Mouse (Mus musculus) midbrain, embryonic 10.5 days (tissue): ENCODE data around the gene Glis2. TPM values are rescaled to one million over a fixed set of nuclear protein-coding genes. Genes with fewer than 3 reads are reported as not detected.

Experiments used
- DNase-seq: peaks from one replicate; pipeline ENCODE4 v3.0.0-alpha.2; 2017; ENCODE audit warnings: low spot score
- H3K27ac ChIP-seq: fragments of 300-500 bp; sonication (generic); replicated peaks from 2 replicates; pipeline ENCODE4 v1.5.1; 2016; ENCODE audit warnings: mild to moderate bottlenecking
- H3K27me3 ChIP-seq: fragments of 300-500 bp; sonication (generic); 2 replicates; pipeline ENCODE4 v1.6.1; 2016; ENCODE audit warnings: low read depth, mild to moderate bottlenecking; ENCODE audit not compliant: poor library complexity, severe bottlenecking
- H3K36me3 ChIP-seq: fragments of 300-500 bp; sonication (generic); 2 replicates; pipeline ENCODE4 v1.6.1; 2016; ENCODE audit warnings: mild to moderate bottlenecking, moderate library complexity
- H3K4me1 ChIP-seq: fragments of 300-500 bp; sonication (generic); 2 replicates; pipeline ENCODE4 v1.6.1; 2016
- H3K4me3 ChIP-seq: fragments of 300-500 bp; sonication (generic); 2 replicates; pipeline ENCODE4 v1.5.1; 2016; ENCODE audit warnings: mild to moderate bottlenecking, moderate library complexity
- H3K9me3 ChIP-seq: fragments of 300-500 bp; sonication (generic); replicated peaks from 2 replicates; pipeline ENCODE4 v1.6.1; 2016; ENCODE audit warnings: mild to moderate bottlenecking
- WGBS: fragments of 180-500 bp; shearing (Covaris S2); methylation state at CpG from one replicate; pipeline ENCODE4 v1.1.7; 2016; 5-methylcytosine and 5-hydroxymethylcytosine counted together
- polyA plus RNA-seq: library from polyadenylated mRNA; unstranded; fragments of >200 nt; fragmentation: Nextera tagmentation; extraction: Ambion mirVana; gene quantifications from 2 replicates; pipeline ENCODE4 v1.2.1, GENCODE M21; 2016

The Glis2 gene
- polyA plus RNA-seq, 1 experiment from 2014 or later: 23.0 TPM

DNA sequence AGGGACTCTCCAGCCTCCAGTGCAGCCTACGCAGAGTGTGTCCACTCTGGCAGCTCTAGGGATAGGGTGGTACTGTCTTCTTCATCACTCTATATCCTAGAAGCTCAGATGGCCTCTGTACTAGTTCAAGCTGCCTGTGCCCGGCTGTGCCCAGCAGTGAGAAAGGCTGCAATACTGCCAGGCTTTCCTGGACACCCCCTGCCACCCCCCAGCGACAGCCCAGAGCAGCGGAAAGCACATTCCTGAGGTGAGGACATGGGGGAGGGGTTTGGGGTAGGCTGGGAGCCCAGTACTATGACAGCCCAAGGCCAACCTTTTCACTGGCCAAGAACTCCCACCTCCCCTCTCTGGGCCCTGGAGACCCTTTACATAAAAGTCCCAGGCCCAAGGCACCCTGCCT is 41.2 kb downstream of the Glis2 start:
- Histone ChIP-seq H3K4me3 (no peak overlapping the region), H3K4me1 (peaks cover 14% of the 10 kb centered on the region), H3K27me3 (no peaks in the 10 kb centered on the region), H3K36me3 (peaks cover 19% of the 10 kb centered on the region), H3K27ac (no peak overlapping the region), H3K9me3 (no peaks in the 10 kb centered on the region)
- DNase-seq: no peak
- 71% methylated on average over 4 of the region's 4 CpGs for WGBS

DNA sequence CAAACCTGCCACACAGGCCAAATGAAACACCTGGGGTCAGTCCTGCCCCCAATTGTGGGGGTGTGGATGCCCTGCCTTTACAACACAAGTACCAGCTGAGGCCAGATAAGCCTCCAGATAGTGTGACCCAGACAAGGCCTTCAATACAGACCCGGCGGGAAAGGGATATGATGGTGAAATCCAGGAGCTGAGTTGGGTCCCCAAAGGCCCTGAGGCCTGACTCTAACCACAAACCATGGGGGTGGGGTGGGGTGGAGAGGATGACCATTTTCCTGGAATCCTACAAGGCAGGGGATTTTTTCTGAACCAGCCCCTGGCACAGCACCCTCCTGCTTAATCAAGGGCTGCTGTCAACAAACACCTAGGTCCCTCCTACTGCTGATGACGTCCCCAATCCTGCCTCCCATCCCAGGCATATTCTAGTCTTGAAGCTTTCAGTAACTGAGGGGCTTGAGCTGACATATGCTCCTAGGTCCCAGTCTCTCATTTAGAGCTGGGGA is 44.4 kb downstream of the Glis2 start:
- DNase-seq: no peak
- Histone ChIP-seq H3K9me3 (no peaks in the 10 kb centered on the region), H3K4me1 (peaks cover 46% of the 10 kb centered on the region), H3K36me3 (peaks cover 7% of the 10 kb centered on the region), H3K4me3 (no peak overlapping the region), H3K27ac (no peak overlapping the region), H3K27me3 (no peaks in the 10 kb centered on the region)
- WGBS: 87% methylated on average over 3 of the region's 3 CpGs

DNA sequence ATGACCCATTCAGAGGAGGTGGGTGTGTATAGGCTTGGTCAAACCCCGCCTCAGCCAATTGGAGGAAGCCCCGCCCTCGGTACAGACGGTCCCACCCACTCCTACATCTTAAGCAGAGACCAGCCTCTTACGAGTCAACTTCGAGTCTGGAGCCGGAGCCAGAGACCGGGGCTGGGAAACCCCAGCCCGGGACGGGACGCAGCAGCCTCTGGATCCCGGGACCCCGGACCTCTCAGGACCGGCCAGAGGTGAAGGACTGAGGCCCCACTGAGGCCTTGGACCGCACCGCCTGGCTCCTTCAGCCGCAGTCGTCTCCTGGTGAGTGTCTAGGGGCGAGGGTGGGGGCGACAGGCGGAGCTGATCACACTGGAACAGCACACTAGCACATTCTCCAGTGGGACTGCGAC is 45.3 kb downstream of the Glis2 start, which contains the start of the genes Vasn and Dnaja3:
Gene Vasn, plus strand, starts transcription at position 111 of the 407 bp plus-strand sequence.
Gene Dnaja3, plus strand, starts transcription at position 159 of the 407 bp plus-strand sequence.
- Histone ChIP-seq H3K36me3 (no peaks in the 10 kb centered on the region), H3K9me3 (no peaks in the 10 kb centered on the region), H3K27me3 (no peaks in the 10 kb centered on the region), H3K27ac (peak within 1 kb of the TSS; percentile 86), H3K4me3 (peak within 1 kb of the TSS; percentile 78), H3K4me1 (peaks cover 47% of the 10 kb centered on the region)
- WGBS: 3% methylated on average over 22 of the region's 22 CpGs
- peak; percentile 86 for DNase-seq

DNA sequence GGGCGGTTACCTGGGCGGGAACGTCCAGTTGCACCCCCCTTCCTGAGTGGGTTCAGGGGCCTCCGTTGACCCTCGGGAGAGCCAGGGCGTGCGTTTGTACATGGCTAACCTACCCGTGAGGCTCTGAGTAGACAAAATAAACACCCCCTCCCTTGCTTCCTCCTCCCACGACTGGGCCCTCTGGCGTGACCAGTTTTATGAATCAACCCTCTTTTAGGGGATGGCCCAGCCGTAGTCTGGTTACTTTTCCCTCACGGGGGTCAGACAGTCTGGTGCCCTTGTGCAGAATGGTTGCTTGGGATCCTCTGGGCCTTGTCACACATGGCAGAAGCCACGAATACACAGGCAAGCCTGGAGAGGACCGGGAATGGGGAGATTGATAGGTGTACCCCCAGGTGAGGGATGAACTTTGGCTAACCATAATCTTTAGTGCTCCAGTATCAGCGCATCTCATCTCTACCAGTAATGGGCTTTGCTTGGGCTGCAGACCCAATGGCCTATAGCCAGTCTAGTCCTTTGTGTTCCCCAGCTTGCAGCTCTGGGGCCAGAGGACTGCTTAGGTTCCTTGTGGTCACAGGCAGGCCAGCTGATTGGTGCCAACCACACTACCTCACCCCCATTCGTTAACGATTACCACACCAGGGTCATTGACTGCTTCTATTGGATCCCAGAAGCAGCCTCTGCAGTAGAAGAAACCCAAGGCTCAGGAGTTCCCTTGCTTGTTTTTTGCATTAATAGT is 45.9 kb downstream of the Glis2 start:
- Histone ChIP-seq H3K4me3 (peak overlapping the region; percentile 78), H3K27ac (peak overlapping the region; percentile 86), H3K9me3 (no peaks in the 10 kb centered on the region), H3K27me3 (no peaks in the 10 kb centered on the region), H3K36me3 (no peaks in the 10 kb centered on the region), H3K4me1 (peaks cover 47% of the 10 kb centered on the region)
- DNase-seq: no peak
- 11% methylated on average over 17 of the region's 17 CpGs for WGBS

DNA sequence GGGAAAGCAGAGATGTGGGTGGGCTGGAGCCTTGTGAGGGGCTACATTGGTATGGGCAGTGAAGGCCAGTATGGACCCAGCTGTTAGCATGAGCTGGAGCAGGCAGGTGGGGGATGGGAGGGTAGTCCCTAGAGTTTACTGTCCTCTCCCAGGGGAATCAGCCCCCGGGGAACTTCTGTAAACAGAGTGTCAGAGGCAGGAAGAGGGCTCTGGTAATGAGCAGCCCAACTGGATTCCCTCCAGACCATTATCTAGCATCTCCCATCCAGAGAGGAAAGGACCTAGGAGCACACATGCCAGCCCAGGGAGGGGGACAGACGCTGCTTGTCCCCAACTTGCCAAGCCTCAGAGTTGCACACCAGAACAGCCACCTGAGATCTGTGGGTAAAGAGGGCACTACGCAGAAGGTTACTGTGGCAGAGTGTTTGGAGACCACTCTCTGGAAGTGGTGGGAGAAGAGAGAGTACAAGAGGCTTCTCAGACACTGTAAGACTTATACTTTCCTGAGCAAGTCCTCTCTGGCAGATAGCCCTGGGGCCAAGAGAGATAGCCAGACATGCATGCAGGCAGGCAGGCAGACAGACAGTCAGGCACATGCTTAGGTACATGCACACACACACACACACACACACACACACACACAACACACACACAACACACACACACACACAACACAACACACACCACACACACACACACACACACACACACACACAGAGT is 46.8 kb downstream of the Glis2 start:
- no peak for DNase-seq
- Histone ChIP-seq H3K36me3 (no peaks in the 10 kb centered on the region), H3K4me1 (peaks cover 47% of the 10 kb centered on the region), H3K9me3 (no peaks in the 10 kb centered on the region), H3K27ac (peak overlapping the region; percentile 65), H3K27me3 (no peaks in the 10 kb centered on the region), H3K4me3 (peak overlapping the region; percentile 78)
- 52% methylated on average over 3 of the region's 3 CpGs for WGBS

DNA sequence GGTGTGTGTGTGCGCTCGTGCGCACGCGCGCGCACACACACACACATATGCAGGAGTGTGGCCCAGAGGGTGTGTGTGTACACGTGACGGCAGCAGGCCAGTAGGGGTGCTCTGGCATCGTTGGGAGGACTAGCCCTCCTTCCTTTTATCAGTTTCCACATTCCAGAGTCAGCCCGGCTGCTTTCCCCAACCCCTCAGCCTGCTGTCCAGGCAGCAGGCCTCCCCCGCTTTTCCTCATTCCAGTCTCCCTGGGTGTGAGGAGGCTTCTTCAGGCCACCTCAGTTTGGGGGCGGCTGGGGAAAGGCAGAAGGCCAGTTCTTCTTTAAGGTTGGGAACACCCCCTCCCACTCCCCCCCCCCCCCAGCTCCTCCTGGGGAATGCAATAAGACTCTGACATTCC is 47.7 kb downstream of the Glis2 start:
- 38% methylated on average over 13 of the region's 13 CpGs for WGBS
- peak; percentile 50 for DNase-seq
- peak overlapping the region; percentile 65 for H3K27ac ChIP-seq
- H3K27me3 ChIP-seq: no peaks in the 10 kb centered on the region
- H3K9me3 ChIP-seq: no peaks in the 10 kb centered on the region
- H3K4me3 ChIP-seq: peak overlapping the region; percentile 17
- H3K36me3 ChIP-seq: no peaks in the 10 kb centered on the region
- H3K4me1 ChIP-seq: peaks cover 52% of the 10 kb centered on the region

DNA sequence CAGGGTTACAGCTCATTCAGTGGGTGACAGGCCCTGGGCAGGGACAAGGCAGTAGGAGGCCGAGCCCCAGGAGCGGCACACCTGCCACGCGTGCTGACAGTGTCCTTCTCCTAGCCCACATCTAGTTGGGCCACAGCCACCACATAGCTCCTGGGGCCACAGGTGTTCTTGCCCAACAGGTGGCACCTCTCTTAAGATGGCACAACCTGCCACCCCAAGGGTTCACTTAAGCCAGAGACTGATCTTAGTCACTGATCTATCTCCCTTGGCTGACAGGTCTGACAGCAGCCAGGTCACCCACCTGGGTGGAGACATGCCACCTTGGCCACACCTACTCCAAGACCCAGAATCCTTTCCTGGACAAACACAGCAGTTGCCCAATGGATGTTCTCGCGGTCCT is 48.4 kb downstream of the Glis2 start:
- peaks cover 58% of the 10 kb centered on the region for H3K4me1 ChIP-seq
- WGBS: 89% methylated on average over 6 of the region's 6 CpGs
- H3K9me3 ChIP-seq: no peaks in the 10 kb centered on the region
- DNase-seq: no peak
- H3K27ac ChIP-seq: peak overlapping the region; percentile 65
- H3K36me3 ChIP-seq: peaks cover 6% of the 10 kb centered on the region; the same call in 1 of the 2 replicates
- H3K27me3 ChIP-seq: no peaks in the 10 kb centered on the region
- peak overlapping the region; percentile 17; the same call in 1 of the 2 replicates for H3K4me3 ChIP-seq

DNA sequence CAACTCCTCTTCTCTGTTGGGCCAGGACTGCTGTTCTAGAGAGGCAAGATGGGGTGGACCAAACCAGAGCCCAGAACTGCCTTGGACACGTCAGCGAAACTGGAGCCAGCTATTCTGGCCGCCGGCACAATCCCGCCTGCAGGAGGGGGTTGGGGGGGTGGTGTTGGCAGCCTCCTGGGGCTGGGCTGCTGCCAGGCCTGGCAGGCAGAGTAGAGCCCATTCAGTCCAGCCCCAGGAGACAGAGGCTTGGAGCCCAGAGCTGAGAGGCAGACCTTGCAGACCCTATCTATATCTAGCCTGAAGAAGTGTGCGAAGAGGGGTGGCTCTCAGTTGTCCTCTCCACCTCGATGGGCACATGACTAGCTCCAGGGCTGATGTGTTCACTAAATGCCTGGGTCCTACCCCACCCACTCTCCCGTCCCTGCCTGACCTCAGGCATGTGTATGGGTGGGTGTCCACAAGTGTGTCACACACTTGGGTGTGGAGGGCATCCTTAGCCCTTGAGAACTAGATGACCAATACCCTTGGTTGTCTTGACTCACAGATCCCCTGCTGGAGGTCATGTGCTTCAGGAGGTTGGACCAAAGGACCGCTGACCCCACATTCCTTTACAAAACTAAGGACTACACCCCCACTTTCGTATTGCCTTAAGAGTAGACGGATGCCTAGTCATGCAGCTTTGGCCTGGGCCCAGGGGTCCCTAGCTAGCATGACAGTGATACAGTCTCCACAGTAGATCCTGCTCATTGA is 49.3 kb downstream of the Glis2 start:
- WGBS: 73% methylated on average over 11 of the region's 11 CpGs
- peaks cover 68% of the 10 kb centered on the region for H3K4me1 ChIP-seq
- no peak overlapping the region for H3K27ac ChIP-seq
- H3K9me3 ChIP-seq: no peaks in the 10 kb centered on the region
- DNase-seq: no peak
- H3K27me3 ChIP-seq: no peaks in the 10 kb centered on the region
- H3K36me3 ChIP-seq: peaks cover 16% of the 10 kb centered on the region
- H3K4me3 ChIP-seq: no peak overlapping the region

DNA sequence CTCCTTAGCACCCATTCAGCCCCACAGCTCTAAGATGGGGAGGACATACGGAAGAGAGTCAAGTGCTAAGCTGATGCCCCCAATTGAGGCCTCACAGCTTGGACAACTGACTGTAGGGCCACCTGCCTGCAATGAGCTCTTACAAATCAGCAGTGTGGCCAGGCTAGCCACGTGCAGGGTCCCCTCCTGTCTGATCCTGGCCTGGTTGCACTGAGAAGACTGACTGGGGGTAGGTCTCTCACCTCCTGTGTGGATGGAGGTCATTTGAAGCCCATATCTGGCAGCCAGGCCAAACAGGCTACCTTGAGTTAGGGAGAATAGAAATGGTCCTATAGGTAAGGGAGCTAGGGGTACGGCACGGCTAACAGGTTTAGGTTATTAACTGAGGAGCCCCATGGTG is 51.4 kb downstream of the Glis2 start:
- 87% methylated on average over 4 of the region's 4 CpGs for WGBS

DNA sequence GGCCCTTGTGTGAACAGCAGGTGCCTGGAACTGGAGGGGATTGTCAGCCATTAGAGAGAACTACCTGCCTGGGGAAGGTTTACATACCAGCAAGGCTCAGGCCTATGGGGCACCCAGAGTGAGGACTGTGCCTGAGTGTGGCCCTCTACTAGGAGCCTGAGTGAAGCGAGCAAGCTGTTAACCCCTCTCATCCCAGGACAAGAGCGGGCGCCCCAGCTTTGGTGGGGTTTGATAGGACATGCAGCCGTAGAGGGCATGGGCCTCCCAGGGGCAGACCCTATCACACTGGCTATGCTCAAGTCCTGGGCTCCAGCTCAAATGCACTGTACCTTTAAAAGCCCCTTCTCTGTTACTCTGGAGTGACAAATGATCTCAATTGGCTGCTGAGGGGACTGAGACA is 52.3 kb downstream of the Glis2 start:
- Histone ChIP-seq H3K36me3 (peaks cover 40% of the 10 kb centered on the region), H3K27ac (no peak overlapping the region), H3K4me3 (no peak overlapping the region), H3K9me3 (no peaks in the 10 kb centered on the region), H3K27me3 (no peaks in the 10 kb centered on the region), H3K4me1 (peaks cover 49% of the 10 kb centered on the region)
- 79% methylated on average over 4 of the region's 4 CpGs for WGBS
- no peak for DNase-seq

More for the DNA sequence above, 51.4 kb downstream of the Glis2 start:
- Histone ChIP-seq H3K36me3 (peaks cover 33% of the 10 kb centered on the region), H3K4me3 (no peak overlapping the region), H3K4me1 (peaks cover 59% of the 10 kb centered on the region), H3K27me3 (no peaks in the 10 kb centered on the region), H3K27ac (peak overlapping the region; percentile 33), H3K9me3 (no peaks in the 10 kb centered on the region)
- DNase-seq: no peak

DNA sequence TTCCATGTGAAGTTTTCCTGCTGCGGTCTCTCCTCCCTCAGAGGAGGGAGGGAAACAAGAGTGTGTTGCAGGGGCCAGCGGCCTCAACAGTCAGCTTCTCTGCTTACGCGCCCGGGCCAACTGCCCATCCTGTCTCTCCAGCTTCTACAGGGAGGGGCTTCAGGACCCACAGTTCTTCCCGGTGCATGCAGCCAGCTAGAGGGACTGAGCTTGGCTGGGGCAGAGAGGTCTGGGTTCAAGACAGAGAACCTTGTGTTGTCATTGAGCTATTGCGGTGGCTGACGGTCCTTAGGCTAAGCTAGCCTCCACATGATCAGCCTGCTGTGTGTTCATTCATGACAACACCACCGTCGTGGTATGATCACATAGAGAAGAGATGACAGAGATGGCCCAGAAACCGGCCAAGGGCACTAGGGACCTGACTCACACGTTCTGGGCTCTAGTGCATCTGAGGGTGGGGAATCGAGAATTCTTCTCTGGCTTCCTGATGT is 53.2 kb downstream of the Glis2 start:
- no peak for DNase-seq
- 88% methylated on average over 13 of the region's 13 CpGs for WGBS
- H3K4me1 ChIP-seq: peaks cover 40% of the 10 kb centered on the region
- no peaks in the 10 kb centered on the region for H3K27me3 ChIP-seq
- H3K27ac ChIP-seq: peak overlapping the region; percentile 43; the same call in 1 of the 2 replicates
- no peaks in the 10 kb centered on the region for H3K9me3 ChIP-seq
- H3K4me3 ChIP-seq: no peak overlapping the region
- H3K36me3 ChIP-seq: peaks cover 49% of the 10 kb centered on the region

DNA sequence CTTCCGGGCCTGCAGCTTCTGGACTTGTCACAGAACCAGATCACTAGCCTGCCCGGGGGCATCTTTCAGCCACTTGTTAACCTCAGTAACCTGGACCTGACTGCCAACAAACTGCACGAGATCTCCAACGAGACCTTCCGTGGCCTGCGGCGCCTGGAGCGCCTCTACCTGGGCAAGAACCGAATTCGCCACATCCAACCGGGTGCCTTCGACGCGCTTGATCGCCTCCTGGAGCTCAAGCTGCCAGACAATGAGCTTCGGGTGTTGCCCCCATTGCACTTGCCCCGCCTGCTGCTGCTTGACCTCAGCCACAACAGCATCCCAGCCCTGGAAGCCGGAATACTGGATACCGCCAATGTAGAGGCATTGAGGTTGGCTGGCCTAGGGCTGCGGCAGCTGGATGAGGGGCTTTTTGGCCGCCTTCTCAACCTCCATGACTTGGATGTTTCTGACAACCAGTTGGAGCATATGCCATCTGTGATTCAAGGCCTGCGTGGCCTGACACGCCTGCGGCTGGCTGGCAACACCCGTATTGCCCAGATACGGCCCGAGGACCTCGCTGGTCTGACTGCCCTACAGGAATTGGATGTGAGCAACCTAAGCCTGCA is 54.0 kb downstream of the Glis2 start:
- DNase-seq: no peak
- Histone ChIP-seq H3K9me3 (no peaks in the 10 kb centered on the region), H3K27me3 (no peaks in the 10 kb centered on the region), H3K4me1 (peaks cover 32% of the 10 kb centered on the region), H3K4me3 (no peak overlapping the region), H3K27ac (no peak overlapping the region), H3K36me3 (peaks cover 57% of the 10 kb centered on the region)
- WGBS: 90% methylated on average over 28 of the region's 28 CpGs
